Mouse (Mus musculus) MEL (cell line): ENCODE measurements at regions not wholly inside any gene's neighbourhood (a gene's known extent, or its start where the extent isn't known, plus 50 kb on each side); places are given as distances from the start of the nearest gene placed in this dataset.

Source experiments
- CTCF ChIP-seq, 3 experiments: IDR thresholded peaks in 2 of 3; conservative IDR thresholded peaks in 1 of 3; 2 replicates each; pipeline ENCODE4 v1.5.1; 2011 to 2012; ENCODE audit warnings: low read length in 3 of 3, low read depth in 2 of 3, mild to moderate bottlenecking in 2 of 3, improper control_type of control experiment in 1 of 3, inconsistent platforms in 1 of 3, mixed read lengths in 1 of 3, moderate library complexity in 1 of 3; ENCODE audit not compliant: control insufficient read depth in 1 of 3, insufficient read depth in 1 of 3, poor library complexity in 1 of 3, severe bottlenecking in 1 of 3
- EP300 ChIP-seq, 2 experiments: IDR thresholded peaks; 2 replicates each; pipeline ENCODE4 v1.6.1; 2011; ENCODE audit warnings: improper control_type of control experiment in 2 of 2, low read length in 2 of 2, low read depth in 1 of 2, mild to moderate bottlenecking in 1 of 2
- JUND ChIP-seq: IDR thresholded peaks from 2 replicates; pipeline ENCODE4 v1.6.1; 2011; ENCODE audit warnings: low read depth, mild to moderate bottlenecking, improper control_type of control experiment, low read length
- MYB ChIP-seq: IDR thresholded peaks from 2 replicates; pipeline ENCODE4 v1.6.1; 2011; ENCODE audit warnings: mild to moderate bottlenecking, low read depth, low read length, improper control_type of control experiment
- RCOR1 ChIP-seq: IDR thresholded peaks from 2 replicates; pipeline ENCODE4 v1.6.1; 2012; ENCODE audit warnings: low read depth, mild to moderate bottlenecking, inconsistent platforms, low read length, improper control_type of control experiment
- USF2 ChIP-seq, 2 experiments: IDR thresholded peaks; 2 replicates each; pipeline ENCODE4 v1.6.1; 2011 to 2012; ENCODE audit warnings: improper control_type of control experiment in 2 of 2, low read length in 2 of 2, borderline replicate concordance in 1 of 2, inconsistent platforms in 1 of 2, low read depth in 1 of 2, mild to moderate bottlenecking in 1 of 2; ENCODE audit not compliant: insufficient read depth in 1 of 2

DNA sequence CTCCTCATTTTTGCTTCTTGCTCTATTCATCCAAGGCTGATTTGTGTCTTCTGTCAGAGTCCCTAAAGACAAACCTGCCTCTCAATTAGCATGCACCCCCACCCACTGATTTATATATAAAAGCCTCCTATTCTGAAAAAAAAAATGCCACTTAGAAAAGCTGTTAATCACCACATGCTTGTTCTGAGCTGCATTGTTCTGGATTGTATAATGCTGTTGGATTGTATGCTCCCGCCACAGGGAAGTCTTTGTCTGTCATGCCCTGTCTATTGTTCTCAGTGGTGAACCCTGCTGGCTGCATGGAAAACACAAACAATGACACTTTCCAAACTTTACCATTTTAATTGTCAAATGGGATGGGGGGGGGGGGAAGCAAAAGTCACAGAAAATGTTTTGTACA is 831.9 kb upstream of the Tenm2 start:
- no peak for TF ChIP-seq RCOR1
- TF ChIP-seq USF2 (IDR thresholded peaks at IDR 0.05; ENCODE audit: borderline replicate concordance in 1 of 2, insufficient read depth in 1 of 2, low read depth in 1 of 2, low read length in 2 of 2): no peak
- TF ChIP-seq EP300 (IDR thresholded peaks at IDR 0.05; ENCODE audit: low read depth in 1 of 2, low read length in 2 of 2): no peak
- TF ChIP-seq JUND: no peak
- TF ChIP-seq MYB: no peak
- no peak for TF ChIP-seq CTCF (IDR thresholded peaks at IDR 0.05 in 2 of 3, conservative IDR thresholded peaks at IDR 0.05 in 1 of 3; ENCODE audit: control insufficient read depth in 1 of 3, insufficient read depth in 1 of 3, low read depth in 2 of 3, low read length in 3 of 3, poor library complexity in 1 of 3, severe bottlenecking in 1 of 3)
